Mouse (Mus musculus): ENCODE measurements around the gene Kcna5. TPM values are rescaled to one million over a fixed set of nuclear protein-coding genes. Genes with fewer than 3 reads are reported as not detected.

The Kcna5 gene
- polyA plus RNA-seq, 1 experiment from 2014 or later = 5.5 TPM

- Histone ChIP-seq H3K36me3 (no peaks in the 10 kb centered on the region), H3K27me3 (peaks cover 17% of the 10 kb centered on the region; the same call in 1 of the 2 replicates), H3K9ac (replicated peaks) (no peak overlapping the region), H3K27ac (peak overlapping the region; percentile 5; the same call in 1 of the 2 replicates), H3K4me1 (replicated peaks) (peaks cover 12% of the 10 kb centered on the region), H3K9me3 (no peaks in the 10 kb centered on the region), H3K4me2 (replicated peaks) (no peak overlapping the region), H3K4me3 (replicated peaks) (no peak overlapping the region)
- WGBS = 28% methylated on average over 6 of the region's 6 CpGs
- peak; percentile 75 for ATAC-seq
Measured at GRCm38 (mm10) chr6:126497173-126497839, 37.9 kb downstream of the Kcna5 start.

DNA sequence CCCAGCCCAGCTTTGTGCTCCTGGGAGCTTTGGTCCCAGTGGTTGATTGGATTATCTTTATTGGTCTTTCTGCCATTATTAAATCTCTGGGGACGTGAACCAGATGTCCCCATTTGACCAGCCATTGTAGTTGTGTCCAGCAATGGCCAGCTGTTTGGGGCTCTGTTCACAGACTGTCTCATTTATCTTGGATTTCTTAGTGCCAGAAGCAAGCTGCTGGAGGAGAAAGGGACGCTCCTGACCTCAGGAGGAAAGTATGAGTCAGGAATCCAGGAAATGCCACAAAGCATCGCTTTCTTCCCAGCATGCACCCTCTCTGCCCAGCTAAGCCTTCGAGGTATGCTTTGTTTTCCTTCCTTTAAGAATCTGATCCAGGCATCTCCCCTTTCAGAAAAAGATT, 48.1 kb downstream of the Kcna5 start:
- no peak overlapping the region for H3K27ac ChIP-seq
- no peak overlapping the region for H3K4me2 ChIP-seq (replicated peaks)
- H3K4me3 ChIP-seq (replicated peaks) = no peak overlapping the region
- 11% methylated on average over 4 of the region's 4 CpGs for WGBS
- no peaks in the 10 kb centered on the region for H3K36me3 ChIP-seq
- H3K9ac ChIP-seq (replicated peaks) = no peak overlapping the region
- ATAC-seq = no peak
- no peaks in the 10 kb centered on the region for H3K9me3 ChIP-seq
- no peaks in the 10 kb centered on the region for H3K27me3 ChIP-seq
- no peaks in the 10 kb centered on the region for H3K4me1 ChIP-seq (replicated peaks)

- ATAC-seq = no peak
- no peak overlapping the region for H3K27ac ChIP-seq
- H3K4me2 ChIP-seq (replicated peaks) = no peak overlapping the region
- H3K9ac ChIP-seq (replicated peaks) = no peak overlapping the region
- H3K27me3 ChIP-seq = no peaks in the 10 kb centered on the region
- H3K9me3 ChIP-seq = no peaks in the 10 kb centered on the region
- H3K36me3 ChIP-seq = no peaks in the 10 kb centered on the region
- WGBS = 57% methylated on average over 4 of the region's 4 CpGs
- no peaks in the 10 kb centered on the region for H3K4me1 ChIP-seq (replicated peaks)
- H3K4me3 ChIP-seq (replicated peaks) = no peak overlapping the region
Measured at GRCm38 (mm10) chr6:126484887-126485286, 50.3 kb downstream of the Kcna5 start.

DNA sequence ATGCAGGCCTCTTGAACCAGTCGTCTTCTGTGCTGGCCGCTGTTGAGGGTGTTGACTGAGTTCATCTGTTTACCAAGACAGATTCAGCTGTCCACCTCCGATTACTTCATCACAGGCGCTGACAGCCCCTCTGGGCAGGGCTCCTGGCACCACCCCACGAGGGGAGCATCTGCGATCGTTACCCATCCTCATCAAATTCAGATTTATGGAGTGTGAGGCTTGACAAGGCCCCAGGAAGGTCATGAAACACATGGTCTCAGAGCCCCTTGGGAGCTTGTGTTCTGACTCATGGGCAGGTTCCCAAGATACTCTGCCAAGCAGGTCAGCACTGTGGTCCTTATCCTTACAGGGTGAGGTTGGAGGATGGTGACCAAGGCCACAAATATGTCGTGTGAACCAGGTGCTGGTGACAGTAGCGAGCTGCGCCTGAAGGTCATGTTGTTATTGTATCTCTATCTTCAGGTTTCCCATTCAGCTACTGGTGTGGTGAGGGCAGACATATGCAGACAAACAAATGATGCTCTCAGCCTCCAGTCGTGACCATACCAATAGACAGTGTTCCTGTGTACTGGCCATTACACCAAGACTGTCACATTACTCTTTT, 51.8 kb downstream of the Kcna5 start:
- WGBS = 88% methylated on average over 11 of the region's 11 CpGs
- no peak overlapping the region for H3K4me3 ChIP-seq (replicated peaks)
- ATAC-seq = no peak

More for the DNA sequence above, 51.8 kb downstream of the Kcna5 start:
- Histone ChIP-seq H3K27ac (no peak overlapping the region), H3K9ac (replicated peaks) (no peak overlapping the region), H3K36me3 (no peaks in the 10 kb centered on the region), H3K4me1 (replicated peaks) (no peaks in the 10 kb centered on the region), H3K9me3 (no peaks in the 10 kb centered on the region), H3K4me2 (replicated peaks) (no peak overlapping the region), H3K27me3 (no peaks in the 10 kb centered on the region; the same call in 1 of the 2 replicates)

Other genes starting within 250 kb of the Kcna5 start
- gene Kcna1, start 111.0 kb upstream of the Kcna5 start, polyA plus RNA-seq (2015; fragmentation: Nextera tagmentation; extraction: Ambion mirVana) = 1.5 and 2.5 TPM in 2 replicates
- gene Kcna6, start 205.3 kb upstream of the Kcna5 start, polyA plus RNA-seq (2015; fragmentation: Nextera tagmentation; extraction: Ambion mirVana) = 8.4 and 9.3 TPM in 2 replicates

Measured in midbrain, embryonic 13.5 days (tissue).